Mouse (Mus musculus): ENCODE results near the gene Olfr1434. TPM values are rescaled to one million over a fixed set of nuclear protein-coding genes. Genes with fewer than 3 reads are reported as not detected.
"Not testable (repeated sequence)": the region's sequence is repeated elsewhere in the genome, so short reads cannot be mapped to it uniquely, and the experiment has no call there.

The Olfr1434 gene
- not detected in 2 replicates for polyA plus RNA-seq (2012; ENCODE audit: insufficient read depth, insufficient read length, low replicate concordance, missing spikeins)

DNA sequence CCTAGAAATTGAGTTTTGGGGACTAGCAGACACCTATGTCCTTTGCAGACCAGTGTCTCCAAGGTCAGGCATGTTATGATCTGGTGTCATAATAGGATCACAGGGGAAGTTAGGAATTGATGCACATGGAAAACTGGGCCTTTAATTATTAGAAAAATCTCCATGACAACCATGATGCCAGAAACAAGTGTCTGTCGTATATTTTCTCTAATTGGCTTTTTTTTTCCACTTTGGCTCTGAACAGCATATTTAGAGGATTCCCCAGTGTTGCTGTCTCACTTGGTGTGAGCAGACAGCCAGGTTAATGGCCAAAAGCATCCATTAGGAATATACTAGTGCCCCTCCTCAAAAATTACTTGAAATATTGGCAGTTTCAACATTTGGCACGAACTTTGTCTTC is at the start of gene Olfr1434:
Gene Olfr1434, plus strand, starts transcription at position 301 of the 400 bp plus-strand sequence.
- H3K27ac ChIP-seq (ENCODE audit: insufficient read depth, low read depth, low read length): no peak within 1 kb of the TSS

DNA sequence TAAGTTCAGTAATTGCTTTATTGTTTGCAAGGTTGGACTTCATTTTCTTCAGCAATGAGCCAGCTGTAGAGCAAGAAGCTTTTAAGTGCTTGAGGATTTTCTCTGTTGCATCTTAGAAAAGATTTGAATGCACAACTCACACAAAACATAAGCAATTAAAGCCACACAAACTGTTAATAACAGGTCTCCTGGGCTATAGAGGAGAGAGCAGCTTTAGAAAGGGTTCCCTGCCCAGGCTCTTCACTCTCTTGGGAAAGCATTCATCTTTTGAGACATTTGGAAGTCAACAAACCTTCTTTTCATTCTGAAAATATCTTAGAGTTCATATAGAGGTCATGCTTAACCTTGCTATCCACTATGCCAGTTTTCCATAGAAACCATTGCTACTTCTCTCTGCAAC is 47.2 kb upstream of the Olfr1434 start, which contains the start of gene Olfr1432:
Gene Olfr1432, minus strand, starts transcription at position 101 of the 400 bp plus-strand sequence.
- H3K4me1 ChIP-seq (ENCODE audit: control insufficient read depth, insufficient read depth, low read length); H3K27ac ChIP-seq (ENCODE audit: insufficient read depth, low read depth, low read length); H3K4me3 ChIP-seq (ENCODE audit: insufficient read depth, low read depth, low read length): not testable (repeated sequence)

More for the DNA sequence above, at the start of gene Olfr1434:
- 53% methylated on average over 2 of the region's 2 CpGs for WGBS
- no peaks in the 10 kb centered on the region for H3K4me1 ChIP-seq (ENCODE audit: control insufficient read depth, insufficient read depth, low read length)
- H3K4me3 ChIP-seq (ENCODE audit: insufficient read depth, low read depth, low read length): no peak within 1 kb of the TSS
- TF ChIP-seq POLR2A (IDR thresholded peaks at IDR 0.05; ENCODE audit: insufficient read depth, low read depth, low read length): no peak
- no peak for TF ChIP-seq CTCF (IDR thresholded peaks at IDR 0.05; ENCODE audit: insufficient read depth, low read depth, low read length)

DNA sequence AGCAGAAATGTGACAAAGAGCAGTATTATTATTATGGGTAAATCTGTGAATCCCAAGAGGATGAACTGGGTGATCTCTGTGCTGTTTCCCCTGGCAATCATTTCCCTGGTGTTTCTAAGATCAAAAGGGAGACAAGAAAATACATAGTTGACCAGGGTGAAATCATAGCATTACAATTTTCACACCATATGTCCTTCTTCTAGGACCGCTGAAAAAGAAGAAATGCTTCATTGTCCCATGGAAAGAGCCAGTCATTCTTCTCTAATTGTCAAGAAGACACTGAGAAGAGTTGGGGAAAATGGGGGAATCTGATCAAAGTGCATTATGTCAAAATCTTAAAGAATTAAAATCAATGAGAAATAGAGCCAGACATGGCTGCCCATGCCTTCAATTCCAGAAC is 38.1 kb upstream of the Olfr1434 start, which contains the start of gene Olfr262:
Gene Olfr262, minus strand, starts transcription at position 101 of the 400 bp plus-strand sequence.
- Histone ChIP-seq H3K4me3 (ENCODE audit: insufficient read depth, low read depth, low read length) (no peak within 1 kb of the TSS), H3K27ac (ENCODE audit: insufficient read depth, low read depth, low read length) (no peak within 1 kb of the TSS), H3K4me1 (ENCODE audit: control insufficient read depth, insufficient read depth, low read length) (no peaks in the 10 kb centered on the region)
- TF ChIP-seq POLR2A (IDR thresholded peaks at IDR 0.05; ENCODE audit: insufficient read depth, low read depth, low read length) (no peak), CTCF (IDR thresholded peaks at IDR 0.05; ENCODE audit: insufficient read depth, low read depth, low read length) (no peak)
- 72% methylated on average over 1 of the region's 1 CpGs for WGBS

DNA sequence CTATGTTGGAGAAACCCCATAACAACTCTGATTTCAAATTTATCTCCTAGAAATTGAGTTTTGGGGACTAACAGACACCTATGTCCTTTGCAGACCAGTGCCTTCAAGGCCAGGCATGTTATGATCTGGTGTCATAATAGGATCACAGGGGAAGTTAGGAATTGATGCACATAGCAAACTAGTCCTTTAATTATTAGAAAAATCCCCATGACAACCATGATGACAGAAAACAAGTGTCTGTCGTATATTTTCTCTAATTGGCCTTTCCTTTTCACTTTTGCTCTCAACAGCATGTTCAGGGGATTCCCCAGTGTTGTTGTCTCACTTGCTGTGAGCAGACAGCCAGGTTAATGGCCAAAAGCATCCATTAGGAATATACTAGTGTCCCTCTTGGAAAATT is 18.9 kb upstream of the Olfr1434 start, which contains the start of gene Olfr235:
Gene Olfr235, plus strand, starts transcription at position 301 of the 400 bp plus-strand sequence.
- no peak within 1 kb of the TSS for H3K27ac ChIP-seq (ENCODE audit: insufficient read depth, low read depth, low read length)
- H3K4me3 ChIP-seq (ENCODE audit: insufficient read depth, low read depth, low read length): no peak within 1 kb of the TSS
- no peak for TF ChIP-seq CTCF (IDR thresholded peaks at IDR 0.05; ENCODE audit: insufficient read depth, low read depth, low read length)
- no peak for TF ChIP-seq POLR2A (IDR thresholded peaks at IDR 0.05; ENCODE audit: insufficient read depth, low read depth, low read length)
- WGBS: 67% methylated on average over 1 of the region's 1 CpGs
- H3K4me1 ChIP-seq (ENCODE audit: control insufficient read depth, insufficient read depth, low read length): no peaks in the 10 kb centered on the region

DNA sequence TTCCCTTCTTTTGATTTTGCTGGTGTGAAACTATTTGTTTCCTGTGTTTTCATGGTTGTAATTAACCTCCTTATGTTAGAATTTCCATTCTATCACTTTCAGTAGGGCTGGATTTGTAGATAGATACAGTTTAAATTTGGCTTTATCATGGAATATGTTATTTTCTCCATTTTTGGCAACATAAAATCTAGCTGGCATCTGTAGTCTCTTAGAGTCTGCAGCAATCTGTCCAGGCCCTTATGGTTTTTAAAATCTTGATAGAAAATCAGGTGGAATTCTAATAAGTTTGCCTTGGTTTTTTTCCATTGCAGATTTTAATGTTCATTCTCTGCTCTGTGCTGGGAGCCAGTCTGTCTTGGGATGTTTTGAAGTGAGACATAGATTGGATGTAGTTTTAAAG is 13.3 kb downstream of the Olfr1434 start:
- Histone ChIP-seq H3K27ac (ENCODE audit: insufficient read depth, low read depth, low read length) (no peak overlapping the region), H3K4me1 (ENCODE audit: control insufficient read depth, insufficient read depth, low read length) (no peaks in the 10 kb centered on the region), H3K4me3 (ENCODE audit: insufficient read depth, low read depth, low read length) (no peak overlapping the region)
- TF ChIP-seq POLR2A (IDR thresholded peaks at IDR 0.05; ENCODE audit: insufficient read depth, low read depth, low read length) (no peak), CTCF (IDR thresholded peaks at IDR 0.05; ENCODE audit: insufficient read depth, low read depth, low read length) (no peak)

DNA sequence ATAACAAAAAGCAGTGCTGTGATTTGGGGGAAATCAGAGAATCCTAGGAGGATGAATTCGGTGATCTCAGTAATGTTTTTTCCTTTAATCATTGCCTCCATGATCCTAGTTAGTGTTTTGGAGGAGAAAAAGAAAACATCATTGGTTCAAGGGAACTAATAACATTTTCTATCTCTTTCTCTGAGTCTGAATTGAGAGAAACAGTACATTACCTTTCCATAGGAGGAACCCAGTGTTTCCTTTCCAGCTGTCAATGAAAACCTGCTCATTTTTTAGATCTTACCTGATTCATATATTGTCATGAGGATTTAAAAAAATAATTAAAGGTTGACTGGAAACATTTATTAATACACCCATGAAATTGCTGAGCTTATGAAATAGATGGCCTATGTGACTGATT is 19.4 kb downstream of the Olfr1434 start, which contains the start of gene Olfr1436:
Gene Olfr1436, minus strand, starts transcription at position 101 of the 400 bp plus-strand sequence.
- 83% methylated on average over 1 of the region's 1 CpGs for WGBS
- H3K4me3 ChIP-seq (ENCODE audit: insufficient read depth, low read depth, low read length); H3K4me1 ChIP-seq (ENCODE audit: control insufficient read depth, insufficient read depth, low read length); H3K27ac ChIP-seq (ENCODE audit: insufficient read depth, low read depth, low read length): not testable (repeated sequence)

DNA sequence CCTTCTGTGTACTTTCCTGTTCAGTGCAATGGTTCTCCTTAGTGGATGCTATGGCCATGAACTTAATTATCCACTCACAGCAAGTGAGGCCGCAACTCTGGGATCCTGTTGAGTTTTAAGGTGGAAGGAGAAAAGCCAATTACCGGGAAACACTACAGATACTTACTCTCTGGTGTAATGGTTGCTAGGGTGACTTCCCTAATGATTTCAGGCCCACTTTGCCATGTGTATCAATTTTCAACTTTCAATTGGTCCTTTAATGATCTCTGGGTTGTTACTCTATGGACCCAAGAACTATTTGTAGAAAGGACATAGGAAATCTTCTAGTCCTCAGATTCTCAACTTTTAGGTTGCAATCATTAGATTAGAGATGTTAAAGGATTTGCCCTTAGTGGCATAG is 45.3 kb downstream of the Olfr1434 start, which contains the start of gene Olfr1437:
Gene Olfr1437, minus strand, starts transcription at position 101 of the 400 bp plus-strand sequence.
- no peaks in the 10 kb centered on the region for H3K4me1 ChIP-seq (ENCODE audit: control insufficient read depth, insufficient read depth, low read length)
- WGBS: 79% methylated on average over 2 of the region's 2 CpGs
- TF ChIP-seq POLR2A (IDR thresholded peaks at IDR 0.05; ENCODE audit: insufficient read depth, low read depth, low read length) (no peak), CTCF (IDR thresholded peaks at IDR 0.05; ENCODE audit: insufficient read depth, low read depth, low read length) (no peak)
- no peak within 1 kb of the TSS for H3K4me3 ChIP-seq (ENCODE audit: insufficient read depth, low read depth, low read length)
- no peak within 1 kb of the TSS for H3K27ac ChIP-seq (ENCODE audit: insufficient read depth, low read depth, low read length)

Other genes starting within 250 kb of the Olfr1434 start
- not detected in 2 replicates for gene Olfr1423, start 238.5 kb upstream of the Olfr1434 start, polyA plus RNA-seq (2012; ENCODE audit: insufficient read depth, insufficient read length, low replicate concordance, missing spikeins)
- not detected in 2 replicates for gene Olfr1424, start 217.2 kb upstream of the Olfr1434 start, polyA plus RNA-seq (2012; ENCODE audit: insufficient read depth, insufficient read length, low replicate concordance, missing spikeins)
- not detected in 2 replicates for gene Olfr1425, start 202.1 kb upstream of the Olfr1434 start, polyA plus RNA-seq (2012; ENCODE audit: insufficient read depth, insufficient read length, low replicate concordance, missing spikeins)
- gene Olfr1426, start 187.8 kb upstream of the Olfr1434 start, polyA plus RNA-seq (2012; ENCODE audit: insufficient read depth, insufficient read length, low replicate concordance, missing spikeins): not detected in 2 replicates
- not detected in 2 replicates for gene Olfr1427, start 176.5 kb upstream of the Olfr1434 start, polyA plus RNA-seq (2012; ENCODE audit: insufficient read depth, insufficient read length, low replicate concordance, missing spikeins)
- not detected in 2 replicates for gene Olfr1428, start 164.0 kb upstream of the Olfr1434 start, polyA plus RNA-seq (2012; ENCODE audit: insufficient read depth, insufficient read length, low replicate concordance, missing spikeins)
- not detected in 2 replicates for gene Olfr76, start 156.7 kb upstream of the Olfr1434 start, polyA plus RNA-seq (2012; ENCODE audit: insufficient read depth, insufficient read length, low replicate concordance, missing spikeins)
- gene Olfr1555-ps1, start 109.7 kb upstream of the Olfr1434 start, polyA plus RNA-seq (2012; ENCODE audit: insufficient read depth, insufficient read length, low replicate concordance, missing spikeins): not detected in 2 replicates
- gene Olfr1431, start 79.2 kb upstream of the Olfr1434 start, polyA plus RNA-seq (2012; ENCODE audit: insufficient read depth, insufficient read length, low replicate concordance, missing spikeins): not detected in 2 replicates
- not detected in 2 replicates for gene Olfr1432, start 47.3 kb upstream of the Olfr1434 start, polyA plus RNA-seq (2012; ENCODE audit: insufficient read depth, insufficient read length, low replicate concordance, missing spikeins)
- not detected in 2 replicates for gene Olfr262, start 38.2 kb upstream of the Olfr1434 start, polyA plus RNA-seq (2012; ENCODE audit: insufficient read depth, insufficient read length, low replicate concordance, missing spikeins)
- not detected in 2 replicates for gene Olfr235, start 18.8 kb upstream of the Olfr1434 start, polyA plus RNA-seq (2012; ENCODE audit: insufficient read depth, insufficient read length, low replicate concordance, missing spikeins)
- gene Olfr1436, start 19.3 kb downstream of the Olfr1434 start, polyA plus RNA-seq (2012; ENCODE audit: insufficient read depth, insufficient read length, low replicate concordance, missing spikeins): not detected in 2 replicates
- gene Olfr1437, start 45.2 kb downstream of the Olfr1434 start, polyA plus RNA-seq (2012; ENCODE audit: insufficient read depth, insufficient read length, low replicate concordance, missing spikeins): not detected in 2 replicates
- not detected in 2 replicates for gene Olfr1438-ps1, start 56.1 kb downstream of the Olfr1434 start, polyA plus RNA-seq (2012; ENCODE audit: insufficient read depth, insufficient read length, low replicate concordance, missing spikeins)
- gene Olfr1440, start 107.4 kb downstream of the Olfr1434 start, polyA plus RNA-seq (2012; ENCODE audit: insufficient read depth, insufficient read length, low replicate concordance, missing spikeins): not detected in 2 replicates
- not detected in 2 replicates for gene Olfr1441, start 137.6 kb downstream of the Olfr1434 start, polyA plus RNA-seq (2012; ENCODE audit: insufficient read depth, insufficient read length, low replicate concordance, missing spikeins)
- gene Pfpl, start 148.1 kb downstream of the Olfr1434 start, polyA plus RNA-seq (2012; ENCODE audit: insufficient read depth, insufficient read length, low replicate concordance, missing spikeins): not detected in 2 replicates
- not detected in 2 replicates for gene Mpeg1, start 180.9 kb downstream of the Olfr1434 start, polyA plus RNA-seq (2012; ENCODE audit: insufficient read depth, insufficient read length, low replicate concordance, missing spikeins)
- not detected in 2 replicates for gene Dtx4, start 221.6 kb downstream of the Olfr1434 start, polyA plus RNA-seq (2012; ENCODE audit: insufficient read depth, insufficient read length, low replicate concordance, missing spikeins)